Mouse (Mus musculus): ENCODE results near the gene Pgk1.

DNA sequence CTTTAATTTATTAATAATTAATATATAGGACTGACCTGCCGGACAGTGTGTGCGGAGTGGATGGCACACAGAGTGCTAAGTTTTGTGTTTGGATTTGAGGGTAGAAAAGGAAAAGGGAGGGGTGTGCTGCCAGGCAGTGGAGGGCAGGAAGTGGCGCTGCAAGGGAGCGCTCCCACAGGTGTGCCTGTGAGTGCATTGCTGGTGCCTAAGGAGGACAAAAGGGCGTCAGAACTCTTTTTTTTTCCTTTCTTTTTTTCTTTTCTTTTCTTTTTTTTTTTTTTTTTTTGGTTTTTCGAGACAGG is 15.1 kb upstream of the Pgk1 start:
- TF ChIP-seq POLR2A (IDR thresholded peaks at IDR 0.05; ENCODE audit: borderline replicate concordance, extremely low read depth, low read depth, low read length) (no peak), CTCF (IDR thresholded peaks at IDR 0.05; ENCODE audit: insufficient read depth, low read length) (no peak)

All from lung, adult 2 months (tissue).